Mouse (Mus musculus) heart, adult 2 months (tissue): ENCODE data around the gene Kif9. TPM values are rescaled to one million over a fixed set of nuclear protein-coding genes. Genes with fewer than 3 reads are reported as not detected.

Source experiments
- DNase-seq, 2 experiments: peaks; one replicate each; pipeline ENCODE4 v3.0.0; 2021
- H3K27ac ChIP-seq: fragments of 200-600 bp; 2 replicates; pipeline ENCODE4 v1.8.1; 2022
- H3K27me3 ChIP-seq: fragments of 200-500 bp; 2 replicates; pipeline ENCODE4 v1.6.1; 2012; ENCODE audit warnings: mild to moderate bottlenecking, low read length, inconsistent platforms, mixed read lengths; ENCODE audit not compliant: control insufficient read depth, insufficient read depth
- H3K36me3 ChIP-seq: fragments of 200-500 bp; 2 replicates; pipeline ENCODE4 v1.6.1; 2012; ENCODE audit warnings: low read length, inconsistent platforms; ENCODE audit not compliant: control insufficient read depth, insufficient read depth
- H3K4me1 ChIP-seq: fragments of 200-500 bp; 2 replicates; pipeline ENCODE4 v1.6.1; 2011; ENCODE audit warnings: low read length; ENCODE audit not compliant: control insufficient read depth, insufficient read depth
- H3K4me3 ChIP-seq: fragments of 200-600 bp; 2 replicates; pipeline ENCODE4 v1.8.1; 2022
- H3K79me2 ChIP-seq: fragments of 200-500 bp; replicated peaks from 2 replicates; pipeline ENCODE4 v1.6.1; 2012; ENCODE audit warnings: mild to moderate bottlenecking, inconsistent platforms, low read length, moderate library complexity, mixed read lengths; ENCODE audit not compliant: control insufficient read depth, insufficient read depth
- H3K9ac ChIP-seq: fragments of 200-500 bp; 2 replicates; pipeline ENCODE4 v1.6.1; 2012; ENCODE audit warnings: low read depth, mild to moderate bottlenecking, control low read depth, inconsistent platforms, low read length, mixed read lengths
- CTCF ChIP-seq: fragments of 200-600 bp; IDR thresholded peaks from 2 replicates; pipeline ENCODE4 v1.8.1; 2022; ENCODE audit warnings: antibody characterized with exemption, mild to moderate bottlenecking, moderate library complexity
- EP300 ChIP-seq: fragments of 200-500 bp; IDR thresholded peaks from 2 replicates; pipeline ENCODE4 v1.6.1; 2011; ENCODE audit warnings: low read depth, low read length, control low read depth; ENCODE audit not compliant: insufficient read depth
- POLR2A ChIP-seq: fragments of 200-500 bp; IDR thresholded peaks from 2 replicates; pipeline ENCODE4 v1.6.1; 2011; ENCODE audit warnings: mild to moderate bottlenecking, low read depth, low read length, control low read depth; ENCODE audit not compliant: insufficient read depth
- WGBS: fragments of 180-500 bp; shearing (Covaris S2); methylation state at CpG from one replicate; pipeline ENCODE4 v1.1.7; 2018; 5-methylcytosine and 5-hydroxymethylcytosine counted together
- intact Hi-C: fragments of 180-260 bp; cut with DNase I; formaldehyde crosslinking; loops from one replicate; pipeline ENCODE4 v1.15.1; 2025
- polyA plus RNA-seq: library from polyadenylated mRNA; depleted of rRNA; stranded (reverse); fragments of >200 nt; gene quantifications from 2 replicates; pipeline ENCODE4 v1.2.3, GENCODE M21; 2012
- total RNA-seq, 2 experiments: library from RNA; stranded (reverse); gene quantifications; 2 replicates each; pipeline ENCODE4 v1.2.3; 2021

The Kif9 gene
- total and polyA plus RNA-seq, 3 experiments = 0.10 to 0.43 (median 0.39) TPM

- DNase-seq = no peak
- H3K9ac ChIP-seq = no peak overlapping the region
- WGBS = 62% methylated on average over 4 of the region's 4 CpGs
- H3K4me3 ChIP-seq = no peak overlapping the region
- H3K79me2 ChIP-seq = peaks cover 2% of the 10 kb centered on the region
- H3K36me3 ChIP-seq = no peaks in the 10 kb centered on the region
- no peak for TF ChIP-seq POLR2A
- TF ChIP-seq EP300 = no peak
- TF ChIP-seq CTCF = no peak
- no peaks in the 10 kb centered on the region for H3K27me3 ChIP-seq
- peaks cover 4% of the 10 kb centered on the region for H3K4me1 ChIP-seq
- no peak overlapping the region for H3K27ac ChIP-seq
- intact Hi-C loops = loop anchor here (5.0 to 10.0 kb wide), 2 partner anchors 146 kb away; partner anchors contain the start of genes Nradd and Scap
Measured at GRCm38 (mm10) chr9:110478639-110479038, 1.9 kb downstream of the Kif9 start.

DNA sequence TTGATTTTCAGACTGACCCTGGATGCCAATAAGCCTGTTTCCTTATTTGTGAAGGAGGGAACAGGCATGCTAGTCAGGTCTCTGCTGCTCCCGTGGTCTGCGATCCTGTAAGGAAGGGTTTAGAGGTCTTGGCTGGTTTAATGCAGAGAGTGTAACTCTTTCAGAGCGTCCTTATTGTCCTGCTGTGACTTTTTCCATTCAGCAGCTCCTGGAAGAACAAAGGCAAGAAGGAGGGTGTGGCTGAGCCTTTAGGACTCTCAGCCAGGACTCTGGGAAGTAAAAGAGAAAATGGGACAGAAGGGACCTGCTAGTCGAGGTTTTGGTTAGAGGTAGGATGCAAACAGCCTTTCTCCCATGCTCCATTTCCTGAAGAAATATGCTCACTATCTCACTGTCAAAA is 12.1 kb downstream of the Kif9 start:
- H3K4me1 ChIP-seq = no peaks in the 10 kb centered on the region
- no peak overlapping the region for H3K27ac ChIP-seq
- intact Hi-C loops = no loop called here
- H3K27me3 ChIP-seq = no peaks in the 10 kb centered on the region
- 49% methylated on average over 4 of the region's 4 CpGs for WGBS
- TF ChIP-seq CTCF (no peak), POLR2A (no peak), EP300 (no peak)
- DNase-seq = no peak
- H3K36me3 ChIP-seq = no peaks in the 10 kb centered on the region
- H3K79me2 ChIP-seq = no peaks in the 10 kb centered on the region
- no peak overlapping the region for H3K9ac ChIP-seq
- H3K4me3 ChIP-seq = no peak overlapping the region

DNA sequence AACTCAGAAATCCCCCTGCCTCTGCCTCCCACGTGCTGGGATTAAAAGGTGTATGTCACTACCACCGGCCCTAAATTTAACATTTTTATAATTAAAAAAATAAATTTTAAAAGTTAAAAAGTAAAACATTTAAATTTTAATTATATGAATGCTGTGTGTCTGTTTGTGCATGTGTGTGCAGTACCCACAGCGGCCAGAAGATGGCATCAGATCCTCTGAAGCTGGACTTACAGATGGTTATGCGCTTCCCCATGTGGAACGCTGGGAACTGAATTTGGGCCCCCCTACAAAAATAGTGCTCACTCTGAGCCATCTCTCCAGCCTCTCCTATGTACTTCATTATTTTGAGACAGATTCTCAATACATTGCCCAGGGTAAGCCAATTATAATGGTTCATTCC is 14.2 kb downstream of the Kif9 start:
- TF ChIP-seq EP300 (no peak), CTCF (peak; percentile 57)
- no peak overlapping the region for H3K4me3 ChIP-seq
- no peak overlapping the region for H3K9ac ChIP-seq
- no peaks in the 10 kb centered on the region for H3K79me2 ChIP-seq
- intact Hi-C loops = no loop called here
- no peak overlapping the region for H3K27ac ChIP-seq
- no peaks in the 10 kb centered on the region for H3K27me3 ChIP-seq
- peak in 1 of 2 experiments; percentile 23 for DNase-seq
- WGBS = 58% methylated on average over 5 of the region's 5 CpGs
- no peaks in the 10 kb centered on the region for H3K4me1 ChIP-seq
- H3K36me3 ChIP-seq = no peaks in the 10 kb centered on the region

DNA sequence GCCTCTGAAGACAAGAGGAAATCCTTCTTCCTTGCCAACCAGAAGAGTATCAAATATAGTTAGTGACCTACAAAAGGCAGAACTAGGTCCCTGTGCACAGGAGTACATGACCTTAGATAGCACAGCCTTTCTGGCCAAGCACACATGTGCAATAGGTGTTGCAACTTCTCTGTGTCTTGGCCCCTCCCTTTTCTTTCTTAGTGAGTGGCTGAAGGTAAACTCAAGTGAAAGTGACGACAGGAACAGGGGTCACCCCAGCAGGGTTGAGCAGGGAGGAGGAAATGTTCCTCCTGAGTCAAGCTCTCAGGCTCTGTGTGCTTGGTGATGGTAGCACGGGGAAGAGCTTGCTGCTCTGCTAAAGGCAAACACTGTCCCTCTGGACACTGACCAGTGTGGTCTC is 49.0 kb downstream of the Kif9 start:
- Histone ChIP-seq H3K79me2 (no peaks in the 10 kb centered on the region), H3K9ac (no peak overlapping the region), H3K36me3 (no peaks in the 10 kb centered on the region), H3K4me3 (no peak overlapping the region), H3K4me1 (peaks cover 3% of the 10 kb centered on the region; the same call in 1 of the 2 replicates), H3K27ac (no peak overlapping the region), H3K27me3 (no peaks in the 10 kb centered on the region)
- TF ChIP-seq EP300 = no peak
- 32% methylated on average over 2 of the region's 2 CpGs for WGBS
- intact Hi-C loops = no loop called here
- DNase-seq = no peak

DNA sequence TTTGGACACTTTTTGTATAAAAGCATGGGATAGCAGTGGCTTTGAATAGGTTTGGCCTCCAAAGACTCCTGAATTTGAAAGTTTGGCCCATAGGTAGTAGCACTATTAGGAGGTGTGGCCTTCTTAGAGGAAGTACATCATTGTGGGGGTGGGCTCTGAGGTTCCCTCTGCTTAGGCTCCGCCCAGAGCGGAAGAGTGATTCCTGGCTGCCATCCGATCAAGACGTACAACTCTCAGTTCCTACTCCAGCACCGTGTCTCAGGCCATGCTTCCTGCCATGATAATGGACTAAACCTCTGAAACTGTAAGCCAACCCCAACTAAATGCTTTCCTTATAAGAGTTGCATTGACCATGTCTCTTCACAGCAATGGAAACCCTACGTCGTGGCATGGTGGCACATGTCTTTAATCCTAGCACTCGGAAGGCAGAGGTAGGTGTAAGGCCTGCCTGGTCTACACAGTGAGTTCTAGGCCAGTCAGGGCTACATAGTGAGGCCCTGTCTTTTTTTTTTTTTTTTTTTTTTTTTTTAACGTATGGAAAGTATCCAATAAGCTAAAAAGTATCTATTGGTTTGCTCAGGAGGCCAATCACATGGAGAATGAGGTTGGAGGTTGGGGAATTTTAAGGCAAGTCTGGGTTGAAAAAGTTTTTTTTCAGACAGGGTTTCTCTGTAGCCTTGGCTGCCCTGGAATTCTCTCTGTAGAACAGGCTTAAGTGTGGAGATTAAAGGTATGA is 52.4 kb downstream of the Kif9 start:
- Histone ChIP-seq H3K4me1 (peaks cover 7% of the 10 kb centered on the region), H3K27me3 (no peaks in the 10 kb centered on the region), H3K27ac (no peak overlapping the region), H3K36me3 (peaks cover 7% of the 10 kb centered on the region), H3K4me3 (no peak overlapping the region), H3K9ac (no peak overlapping the region), H3K79me2 (peaks cover 2% of the 10 kb centered on the region; the same call in 1 of the 2 replicates)
- peak in 1 of 2 experiments; percentile 13 for DNase-seq
- 67% methylated on average over 9 of the region's 9 CpGs for WGBS
- intact Hi-C loops = no loop called here
- TF ChIP-seq EP300 (no peak), POLR2A (no peak), CTCF (no peak)

- peaks cover 6% of the 10 kb centered on the region; the same call in 1 of the 2 replicates for H3K79me2 ChIP-seq
- WGBS = 77% methylated on average over 3 of the region's 3 CpGs
- no peak overlapping the region for H3K4me3 ChIP-seq
- DNase-seq = no peak
- no peak overlapping the region for H3K27ac ChIP-seq
- no peaks in the 10 kb centered on the region for H3K27me3 ChIP-seq
- TF ChIP-seq POLR2A (no peak), EP300 (no peak), CTCF (no peak)
- peaks cover 21% of the 10 kb centered on the region for H3K36me3 ChIP-seq
- H3K9ac ChIP-seq = no peak overlapping the region
- peaks cover 13% of the 10 kb centered on the region for H3K4me1 ChIP-seq
- intact Hi-C loops = no loop called here
Measured at GRCm38 (mm10) chr9:110530650-110531049, 53.9 kb downstream of the Kif9 start.
